Mouse (Mus musculus) MEL (cell line): ENCODE measurements at regions not wholly inside any gene's neighbourhood (a gene's known extent, or its start where the extent isn't known, plus 50 kb on each side); places are given as distances from the start of the nearest gene placed in this dataset.

Experiments used
- DNase-seq: peaks from one replicate; pipeline ENCODE4 v3.0.0; 2011; ENCODE audit warnings: low read depth, low spot score
- H3K27ac ChIP-seq: 2 replicates; pipeline ENCODE4 v1.5.1; 2012; ENCODE audit warnings: low read depth, mild to moderate bottlenecking, control low read depth, low read length, moderate library complexity; ENCODE audit not compliant: control insufficient read depth
- H3K27me3 ChIP-seq, 2 experiments: fragments of 150-350 bp in 1 of 2; sonication (generic) in 1 of 2; 2 replicates each; pipeline ENCODE4 v1.6.1; 2012; ENCODE audit warnings: low read length in 2 of 2, mild to moderate bottlenecking in 2 of 2, improper control_type of control experiment in 1 of 2, moderate library complexity in 1 of 2; ENCODE audit not compliant: insufficient read depth in 2 of 2, control insufficient read depth in 1 of 2
- H3K36me3 ChIP-seq, 2 experiments: 2 replicates each; pipeline ENCODE4 v1.6.1; 2012 to 2014; ENCODE audit warnings: low read length in 2 of 2, improper control_type of control experiment in 1 of 2, inconsistent platforms in 1 of 2, mild to moderate bottlenecking in 1 of 2; ENCODE audit not compliant: insufficient read depth in 2 of 2, control insufficient read depth in 1 of 2
- H3K4me1 ChIP-seq, 2 experiments: fragments of 150-350 bp in 1 of 2; sonication (generic) in 1 of 2; 2 replicates each; pipeline ENCODE4 v1.6.1; 2012; ENCODE audit warnings: low read length in 2 of 2, improper control_type of control experiment in 1 of 2, mild to moderate bottlenecking in 1 of 2; ENCODE audit not compliant: insufficient read depth in 2 of 2, control insufficient read depth in 1 of 2
- H3K4me3 ChIP-seq, 2 experiments: fragments of 150-350 bp in 1 of 2; sonication (generic) in 1 of 2; 2 replicates each; pipeline ENCODE4 v1.5.1; 2012; ENCODE audit warnings: low read depth in 2 of 2, low read length in 2 of 2, mild to moderate bottlenecking in 2 of 2, moderate library complexity in 2 of 2, control low read depth in 1 of 2, improper control_type of control experiment in 1 of 2; ENCODE audit not compliant: control insufficient read depth in 1 of 2, insufficient read depth in 1 of 2
- H3K79me2 ChIP-seq: 2 replicates; pipeline ENCODE4 v1.6.1; 2012; ENCODE audit warnings: mild to moderate bottlenecking, low read length, moderate library complexity; ENCODE audit not compliant: control insufficient read depth, poor library complexity, insufficient read depth
- H3K9ac ChIP-seq: 2 replicates; pipeline ENCODE4 v1.6.1; 2012; ENCODE audit warnings: low read depth, mild to moderate bottlenecking, control low read depth, low read length, moderate library complexity; ENCODE audit not compliant: control insufficient read depth, poor library complexity, severe bottlenecking
- H3K9me3 ChIP-seq: fragments of 150-350 bp; sonication (generic); replicated peaks from 2 replicates; pipeline ENCODE4 v1.6.1; 2012; ENCODE audit warnings: mild to moderate bottlenecking, low read length, improper control_type of control experiment, moderate library complexity; ENCODE audit not compliant: insufficient read depth
- E2F4 ChIP-seq: IDR thresholded peaks from 2 replicates; pipeline ENCODE4 v1.6.1; 2011; ENCODE audit warnings: low read depth, low read length, improper control_type of control experiment, borderline replicate concordance
- EP300 ChIP-seq, 2 experiments: IDR thresholded peaks; 2 replicates each; pipeline ENCODE4 v1.6.1; 2011; ENCODE audit warnings: improper control_type of control experiment in 2 of 2, low read length in 2 of 2, low read depth in 1 of 2, mild to moderate bottlenecking in 1 of 2
- ETS1 ChIP-seq: IDR thresholded peaks from 2 replicates; pipeline ENCODE4 v1.6.1; 2012; ENCODE audit warnings: low read depth, mild to moderate bottlenecking, inconsistent platforms, low read length, improper control_type of control experiment, moderate library complexity
- GABPA ChIP-seq: IDR thresholded peaks from 2 replicates; pipeline ENCODE4 v1.6.1; 2012; ENCODE audit warnings: low read depth, mild to moderate bottlenecking, inconsistent platforms, low read length, improper control_type of control experiment, moderate library complexity
- GATA1 ChIP-seq: IDR thresholded peaks from 2 replicates; pipeline ENCODE4 v1.6.1; 2011; ENCODE audit warnings: low read depth, low read length, improper control_type of control experiment
- HCFC1 ChIP-seq: IDR thresholded peaks from 2 replicates; pipeline ENCODE4 v1.6.1; 2012; ENCODE audit warnings: low read depth, mild to moderate bottlenecking, inconsistent platforms, low read length, improper control_type of control experiment, moderate library complexity
- JUND ChIP-seq: IDR thresholded peaks from 2 replicates; pipeline ENCODE4 v1.6.1; 2011; ENCODE audit warnings: low read depth, mild to moderate bottlenecking, improper control_type of control experiment, low read length
- KAT2A ChIP-seq: conservative IDR thresholded peaks from 2 replicates; pipeline ENCODE4 v1.6.1; 2012; ENCODE audit warnings: low read depth, low read length, improper control_type of control experiment, inconsistent platforms
- MAFK ChIP-seq: IDR thresholded peaks from 2 replicates; pipeline ENCODE4 v1.6.1; 2011; ENCODE audit warnings: low read depth, mild to moderate bottlenecking, low read length, improper control_type of control experiment, borderline replicate concordance
- MAX ChIP-seq: IDR thresholded peaks from 2 replicates; pipeline ENCODE4 v1.6.1; 2011; ENCODE audit warnings: low read length, improper control_type of control experiment
- MEF2A ChIP-seq: IDR thresholded peaks from 2 replicates; pipeline ENCODE4 v1.6.1; 2014; ENCODE audit warnings: low read depth, mild to moderate bottlenecking, inconsistent platforms, low read length, improper control_type of control experiment; ENCODE audit not compliant: poor library complexity, insufficient replicate concordance, severe bottlenecking; ENCODE audit errors: extremely low read depth
- MXI1 ChIP-seq: IDR thresholded peaks from 2 replicates; pipeline ENCODE4 v1.6.1; 2011; ENCODE audit warnings: mild to moderate bottlenecking, low read depth, low read length, improper control_type of control experiment
- MYB ChIP-seq: IDR thresholded peaks from 2 replicates; pipeline ENCODE4 v1.6.1; 2011; ENCODE audit warnings: mild to moderate bottlenecking, low read depth, low read length, improper control_type of control experiment
- NELFE ChIP-seq: IDR thresholded peaks from 2 replicates; pipeline ENCODE4 v1.6.1; 2011; ENCODE audit warnings: low read depth, low read length, improper control_type of control experiment
- NRF1 ChIP-seq: IDR thresholded peaks from 2 replicates; pipeline ENCODE4 v1.6.1; 2014; ENCODE audit warnings: low read depth, mild to moderate bottlenecking, inconsistent platforms, low read length, improper control_type of control experiment, moderate library complexity; ENCODE audit not compliant: poor library complexity, insufficient read depth, severe bottlenecking
- POLR2A ChIP-seq, 2 experiments: IDR thresholded peaks; 2 replicates each; pipeline ENCODE4 v1.6.1; 2011 to 2012; ENCODE audit warnings: low read length in 2 of 2, mild to moderate bottlenecking in 2 of 2, control low read depth in 1 of 2, improper control_type of control experiment in 1 of 2, low read depth in 1 of 2, moderate library complexity in 1 of 2; ENCODE audit not compliant: control insufficient read depth in 1 of 2, insufficient read depth in 1 of 2, poor library complexity in 1 of 2
- POLR2AphosphoS2 ChIP-seq: IDR thresholded peaks from 2 replicates; pipeline ENCODE4 v1.6.1; 2011; ENCODE audit warnings: low read length, improper control_type of control experiment
- POLR2AphosphoS5 ChIP-seq: IDR thresholded peaks from 2 replicates; pipeline ENCODE4 v1.6.1; 2012; ENCODE audit warnings: low read depth, borderline replicate concordance, mild to moderate bottlenecking, inconsistent platforms, low read length, moderate library complexity, mixed read lengths
- RAD21 ChIP-seq: IDR thresholded peaks from 2 replicates; pipeline ENCODE4 v1.6.1; 2011; ENCODE audit warnings: mild to moderate bottlenecking, low read depth, low read length, improper control_type of control experiment
- RCOR1 ChIP-seq: IDR thresholded peaks from 2 replicates; pipeline ENCODE4 v1.6.1; 2012; ENCODE audit warnings: low read depth, mild to moderate bottlenecking, inconsistent platforms, low read length, improper control_type of control experiment
- SIN3A ChIP-seq: IDR thresholded peaks from 2 replicates; pipeline ENCODE4 v1.6.1; 2012; ENCODE audit warnings: low read length, improper control_type of control experiment, inconsistent platforms
- SMC3 ChIP-seq: IDR thresholded peaks from 2 replicates; pipeline ENCODE4 v1.6.1; 2011; ENCODE audit warnings: low read depth, low read length, improper control_type of control experiment
- TBP ChIP-seq: IDR thresholded peaks from 2 replicates; pipeline ENCODE4 v1.8.0; 2011; ENCODE audit warnings: low read depth, low read length, improper control_type of control experiment
- TCF12 ChIP-seq: IDR thresholded peaks from 2 replicates; pipeline ENCODE4 v1.6.1; 2014; ENCODE audit warnings: low read depth, mild to moderate bottlenecking, inconsistent platforms, low read length, improper control_type of control experiment, moderate library complexity
- UBTF ChIP-seq: IDR thresholded peaks from 2 replicates; pipeline ENCODE4 v1.6.1; 2012; ENCODE audit warnings: low read depth, mild to moderate bottlenecking, inconsistent platforms, low read length, improper control_type of control experiment, moderate library complexity, borderline replicate concordance; ENCODE audit not compliant: insufficient read depth
- ZKSCAN1 ChIP-seq: IDR thresholded peaks from 2 replicates; pipeline ENCODE4 v1.6.1; 2012; ENCODE audit warnings: low read depth, mild to moderate bottlenecking, inconsistent platforms, low read length, improper control_type of control experiment, moderate library complexity
- ZMIZ1 ChIP-seq: IDR thresholded peaks from 2 replicates; pipeline ENCODE4 v1.6.1; 2012; ENCODE audit warnings: low read depth, mild to moderate bottlenecking, inconsistent platforms, low read length, improper control_type of control experiment, moderate library complexity

GRCm38 (mm10) chr1:119217387-119217786 lies 164.0 kb upstream of the Gli2 start:
- no peak overlapping the region for H3K4me3 ChIP-seq
- no peaks in the 10 kb centered on the region for H3K79me2 ChIP-seq
- DNase-seq: no peak
- H3K36me3 ChIP-seq: no peaks in the 10 kb centered on the region
- no peak overlapping the region for H3K9ac ChIP-seq
- no peaks in the 10 kb centered on the region for H3K4me1 ChIP-seq
- no peaks in the 10 kb centered on the region for H3K9me3 ChIP-seq
- TF ChIP-seq KAT2A: no peak
- TF ChIP-seq RAD21: no peak
- TF ChIP-seq MAX: no peak
- no peak for TF ChIP-seq NELFE
- no peak for TF ChIP-seq GABPA
- TF ChIP-seq TCF12: no peak
- no peak for TF ChIP-seq POLR2A (IDR thresholded peaks at IDR 0.05; ENCODE audit: control insufficient read depth in 1 of 2, insufficient read depth in 1 of 2, low read depth in 1 of 2, low read length in 2 of 2, poor library complexity in 1 of 2)
- no peak for TF ChIP-seq RCOR1
- TF ChIP-seq TBP: no peak
- TF ChIP-seq GATA1: no peak
- no peak for TF ChIP-seq HCFC1
- no peak for TF ChIP-seq MAFK
- no peak for TF ChIP-seq SIN3A
- no peak for TF ChIP-seq POLR2AphosphoS5
- TF ChIP-seq JUND: no peak
- TF ChIP-seq UBTF: no peak
- no peak for TF ChIP-seq ZMIZ1
- no peak for TF ChIP-seq EP300 (IDR thresholded peaks at IDR 0.05; ENCODE audit: low read depth in 1 of 2, low read length in 2 of 2)
- no peak for TF ChIP-seq MXI1
- H3K27ac ChIP-seq: no peak overlapping the region
- no peaks in the 10 kb centered on the region for H3K27me3 ChIP-seq

DNA sequence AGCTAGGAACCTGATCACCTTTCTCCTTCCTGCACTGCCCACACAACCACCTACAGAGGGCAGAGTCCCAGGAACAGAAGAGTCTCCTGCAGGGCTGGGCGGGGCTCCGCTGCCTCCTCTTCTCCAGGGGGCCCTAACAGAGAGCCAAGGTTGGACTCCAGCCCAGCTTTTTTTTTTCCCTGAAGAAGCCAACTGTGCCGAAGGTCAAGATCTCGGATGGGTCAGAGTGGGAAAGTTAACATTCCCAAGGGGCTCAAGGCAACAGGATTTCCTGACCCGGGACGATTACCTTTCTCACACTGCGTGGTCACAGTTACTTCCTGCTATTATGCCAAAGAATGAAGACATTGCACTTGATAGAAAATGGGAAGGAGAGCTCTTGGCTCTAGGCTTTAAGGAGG lies 156.2 kb upstream of the Gli2 start:
- no peak for TF ChIP-seq KAT2A
- TF ChIP-seq POLR2AphosphoS5: no peak
- TF ChIP-seq MAFK: no peak
- TF ChIP-seq TBP: no peak
- TF ChIP-seq E2F4: no peak
- no peak for TF ChIP-seq SMC3
- no peak for TF ChIP-seq POLR2AphosphoS2
- TF ChIP-seq UBTF: no peak
- TF ChIP-seq ETS1: no peak
- TF ChIP-seq NRF1: no peak
- no peak for TF ChIP-seq ZKSCAN1
- TF ChIP-seq MYB: no peak
- TF ChIP-seq MEF2A: no peak
- no peak for TF ChIP-seq RAD21
- Histone ChIP-seq H3K4me1 (no peaks in the 10 kb centered on the region), H3K9me3 (no peaks in the 10 kb centered on the region), H3K27ac (no peak overlapping the region), H3K79me2 (no peaks in the 10 kb centered on the region), H3K27me3 (no peaks in the 10 kb centered on the region), H3K36me3 (no peaks in the 10 kb centered on the region), H3K4me3 (no peak overlapping the region), H3K9ac (no peak overlapping the region)
- DNase-seq: no peak
